Mouse (Mus musculus) myocyte (in vitro differentiated cells): Measurements from ENCODE around the gene Pdk2.

Experiments
- E2F4 ChIP-seq: IDR thresholded peaks from one replicate; pipeline ENCODE4 v1.6.1; 2011; ENCODE audit warnings: mild to moderate bottlenecking, control low read depth, moderate library complexity; ENCODE audit not compliant: insufficient read depth
- MAX ChIP-seq: IDR thresholded peaks from one replicate; pipeline ENCODE4 v1.6.1; 2011; ENCODE audit warnings: low read depth, mild to moderate bottlenecking, control low read depth
- MYOD1 ChIP-seq, 3 experiments: IDR thresholded peaks; one replicate each; pipeline ENCODE4 v1.6.1; 2011; ENCODE audit warnings: control low read depth in 2 of 3, low read depth in 2 of 3, mild to moderate bottlenecking in 2 of 3, moderate library complexity in 1 of 3; ENCODE audit not compliant: insufficient read length in 2 of 3, control insufficient read depth in 1 of 3
- MYOG ChIP-seq, 3 experiments: IDR thresholded peaks; one replicate each; pipeline ENCODE4 v1.6.1; 2011; ENCODE audit warnings: control low read depth in 2 of 3, low read depth in 2 of 3, mild to moderate bottlenecking in 2 of 3; ENCODE audit not compliant: insufficient read length in 2 of 3, control insufficient read depth in 1 of 3, insufficient read depth in 1 of 3
- POLR2A ChIP-seq: IDR thresholded peaks from one replicate; pipeline ENCODE4 v1.6.1; 2011; ENCODE audit warnings: low read depth, mild to moderate bottlenecking, control low read depth, moderate library complexity; ENCODE audit not compliant: insufficient read length
- POLR2AphosphoS2 ChIP-seq: IDR thresholded peaks from one replicate; pipeline ENCODE4 v1.6.1; 2011; ENCODE audit warnings: low read depth, control low read depth; ENCODE audit not compliant: insufficient read length
- REST ChIP-seq: IDR thresholded peaks from one replicate; pipeline ENCODE4 v1.6.1; 2011; ENCODE audit warnings: mild to moderate bottlenecking, control low read depth, moderate library complexity; ENCODE audit not compliant: insufficient read depth, insufficient read length
- SRF ChIP-seq: IDR thresholded peaks from one replicate; pipeline ENCODE4 v1.6.1; 2011; ENCODE audit warnings: low read depth; ENCODE audit not compliant: control insufficient read depth, insufficient read length
- TCF12 ChIP-seq: IDR thresholded peaks from one replicate; pipeline ENCODE4 v1.6.1; 2011; ENCODE audit warnings: mild to moderate bottlenecking, control low read depth; ENCODE audit not compliant: poor library complexity, insufficient read depth, severe bottlenecking
- TCF3 ChIP-seq: IDR thresholded peaks from one replicate; pipeline ENCODE4 v1.6.1; 2011; ENCODE audit warnings: low read depth, control low read depth; ENCODE audit not compliant: insufficient read length
- USF1 ChIP-seq: IDR thresholded peaks from one replicate; pipeline ENCODE4 v1.6.1; 2011; ENCODE audit warnings: low read depth, mild to moderate bottlenecking, control low read depth, moderate library complexity

DNA sequence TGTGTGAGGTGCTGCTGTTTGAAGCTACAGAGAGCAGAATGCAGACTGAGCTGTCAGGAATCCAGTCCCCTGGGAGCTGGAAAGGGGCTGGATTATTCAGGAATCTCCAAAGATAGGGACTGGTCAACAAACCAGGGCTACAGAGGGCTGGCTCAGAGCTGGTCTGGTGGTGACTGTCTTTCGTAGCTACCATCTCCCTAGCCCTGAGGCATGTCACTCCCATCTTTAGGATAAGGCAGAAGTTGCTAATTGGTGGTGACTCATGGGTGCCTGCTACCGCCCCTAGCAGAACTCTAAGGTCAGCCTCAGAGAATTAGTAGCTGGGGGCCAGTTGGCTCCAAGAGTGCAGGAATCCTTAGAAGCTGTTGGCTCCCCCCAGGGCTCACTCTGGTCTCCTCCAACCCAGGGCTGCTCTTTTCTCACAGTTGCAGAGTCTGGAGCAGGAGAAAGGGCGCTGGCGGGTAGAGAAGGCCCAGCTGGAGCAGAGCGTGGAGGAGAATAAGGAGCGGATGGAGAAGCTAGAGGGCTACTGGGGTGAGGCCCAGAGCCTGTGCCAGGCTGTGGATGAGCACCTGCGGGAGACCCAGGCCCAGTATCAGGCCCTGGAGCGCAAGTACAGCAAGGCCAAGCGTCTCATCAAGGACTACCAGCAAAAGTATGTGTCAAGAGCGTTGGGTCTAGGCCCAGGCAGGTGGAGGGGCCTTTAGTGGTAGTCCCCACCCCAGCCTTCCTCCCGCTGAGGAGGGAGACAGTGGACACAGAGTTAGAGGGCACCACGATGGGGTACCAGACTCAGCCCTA is 36.8 kb downstream of the Pdk2 start:
- TF ChIP-seq MYOD1 (IDR thresholded peaks at IDR 0.05; ENCODE audit: control insufficient read depth in 1 of 3, insufficient read length in 2 of 3, low read depth in 2 of 3) = no peak
- no peak for TF ChIP-seq POLR2A
- TF ChIP-seq MAX = no peak
- TF ChIP-seq POLR2AphosphoS2 = no peak
- TF ChIP-seq E2F4 = no peak
- TF ChIP-seq SRF = no peak
- TF ChIP-seq USF1 = no peak
- no peak for TF ChIP-seq TCF12
- TF ChIP-seq REST = no peak
- no peak for TF ChIP-seq MYOG (IDR thresholded peaks at IDR 0.05; ENCODE audit: control insufficient read depth in 1 of 3, insufficient read depth in 1 of 3, insufficient read length in 2 of 3, low read depth in 2 of 3)
- TF ChIP-seq TCF3 = no peak
